Mouse (Mus musculus): Measurements from ENCODE around the gene Atf7ip.

Atf7ip gene

DNA sequence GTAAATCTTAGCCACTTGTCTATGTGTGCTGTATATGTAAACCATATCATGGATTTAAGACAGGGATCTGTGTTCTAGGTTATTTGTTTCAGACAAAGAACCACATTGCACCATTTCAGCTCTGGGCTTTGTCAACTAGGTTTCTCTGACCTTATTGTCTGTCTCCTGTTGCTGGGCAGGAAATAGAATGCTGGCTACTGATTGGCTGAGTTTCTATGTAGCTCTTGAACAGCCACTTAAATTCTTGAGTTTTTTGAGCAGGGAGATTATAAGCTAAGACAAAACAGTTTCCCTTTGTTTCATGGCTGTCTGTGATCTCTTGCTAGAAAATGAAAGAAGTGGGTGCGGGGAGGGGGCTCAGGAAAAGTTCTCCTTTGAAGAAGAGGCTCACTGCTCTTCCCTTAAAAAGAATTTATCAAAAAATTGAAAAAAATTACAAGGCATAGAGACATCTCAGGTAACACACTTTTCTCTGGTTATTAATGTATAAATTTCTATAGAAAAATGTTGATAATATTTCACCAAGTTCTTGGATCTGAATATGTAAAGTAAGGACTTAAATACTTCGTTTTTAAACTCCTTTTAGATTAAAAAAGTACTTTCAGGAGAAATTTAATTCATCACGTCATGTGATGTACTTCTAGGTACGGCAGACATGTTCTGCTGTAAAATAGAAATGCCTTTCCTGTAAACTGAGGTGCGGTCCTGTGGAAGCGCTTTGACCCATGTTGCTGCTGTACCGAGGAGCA is 49.0 kb downstream of the Atf7ip start:
- DNase-seq (ENCODE audit: low spot score), result no peak

DNA sequence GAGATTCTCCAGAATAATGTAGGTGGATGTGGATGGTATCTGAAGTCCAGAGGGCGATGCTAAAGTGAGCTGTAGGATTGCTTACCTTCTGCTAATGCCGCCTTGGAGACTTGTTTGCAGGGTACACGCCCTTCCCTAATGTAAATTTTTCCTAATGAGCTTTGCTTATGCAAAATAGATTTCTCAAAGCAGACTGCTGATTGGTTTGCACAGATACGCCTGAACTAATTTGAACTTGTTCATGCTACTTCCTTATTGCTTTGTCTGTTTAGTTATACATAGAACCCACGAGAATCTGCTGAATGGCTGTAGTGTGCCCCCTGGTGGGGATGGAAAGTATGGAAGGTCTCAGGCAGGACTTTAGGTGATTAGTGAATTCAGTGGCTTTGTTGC is 49.6 kb downstream of the Atf7ip start:
- DNase-seq (ENCODE audit: low spot score), result no peak

DNA sequence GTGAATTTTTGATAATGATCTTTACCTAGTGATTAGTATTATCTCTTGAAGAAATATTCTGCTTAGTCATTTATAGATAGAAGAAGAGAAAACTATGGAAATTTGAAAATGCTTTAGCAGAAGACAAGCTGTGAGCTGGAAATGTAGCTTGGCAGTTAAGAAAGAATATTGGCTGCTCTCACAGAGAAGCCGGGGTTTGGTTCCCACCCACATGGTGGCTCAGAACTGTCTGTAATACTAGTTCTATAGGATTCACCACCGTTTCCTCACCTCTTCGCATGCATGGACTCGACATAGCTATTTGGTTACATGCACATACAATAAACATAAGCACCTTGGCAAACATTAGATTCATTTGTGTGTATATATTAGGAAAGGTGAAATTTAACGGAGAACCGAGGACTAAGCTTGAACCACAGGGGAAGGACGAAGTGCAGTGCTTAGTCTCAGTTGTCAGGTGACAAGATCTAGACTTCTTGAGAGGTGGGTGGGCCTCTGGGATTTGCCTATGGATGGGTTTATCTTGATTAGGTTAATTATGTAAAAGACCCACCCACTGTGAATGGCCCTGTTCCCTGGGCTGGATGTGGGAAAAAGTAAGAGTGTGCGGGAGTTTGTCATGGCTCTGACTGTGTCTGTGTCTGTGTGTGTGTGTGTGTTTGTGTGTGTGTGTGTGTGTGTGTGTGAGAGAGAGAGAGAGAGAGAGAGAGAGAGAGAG is 52.5 kb downstream of the Atf7ip start:
- no peak for DNase-seq (ENCODE audit: low spot score)

DNA sequence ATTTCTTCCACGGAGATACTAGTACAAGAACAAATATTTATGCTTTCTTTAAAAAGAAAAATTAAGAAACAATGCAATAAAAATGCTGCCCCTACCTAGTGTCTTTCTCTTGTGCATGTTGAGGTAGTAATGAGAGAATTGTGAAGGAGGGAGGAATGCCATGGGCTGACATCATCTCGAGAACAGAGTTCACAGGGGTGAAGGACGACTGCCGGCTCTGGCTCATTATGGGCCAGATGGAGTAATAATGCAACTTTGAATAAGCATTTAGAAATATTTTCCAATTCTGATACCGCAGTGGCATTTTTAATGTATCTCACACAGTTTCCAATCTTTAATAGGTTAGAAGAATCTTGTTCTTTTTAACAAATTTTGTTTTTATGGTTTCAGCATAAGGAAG is 60.0 kb downstream of the Atf7ip start:
- no peak for DNase-seq (ENCODE audit: low spot score)

DNA sequence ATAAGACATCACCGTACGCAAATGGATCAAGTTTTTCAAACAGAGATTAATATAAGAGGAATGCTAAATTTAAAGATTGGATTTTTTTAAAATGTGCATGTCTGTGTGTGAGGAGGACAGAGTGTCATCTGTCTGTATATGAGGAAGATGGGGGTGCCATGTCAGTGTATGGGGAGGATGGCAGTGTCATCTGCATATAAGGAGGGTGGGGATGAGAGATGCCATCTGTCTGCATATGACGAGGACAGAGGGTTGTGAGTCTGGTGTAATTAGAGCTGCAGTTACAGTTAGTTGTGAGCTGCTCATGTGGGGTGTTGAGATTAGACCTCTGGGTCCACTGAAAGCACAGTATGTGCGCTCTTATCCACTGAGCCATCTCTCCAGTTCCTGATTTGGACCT is 84.8 kb downstream of the Atf7ip start:
- no peak for DNase-seq (ENCODE audit: low spot score)

DNA sequence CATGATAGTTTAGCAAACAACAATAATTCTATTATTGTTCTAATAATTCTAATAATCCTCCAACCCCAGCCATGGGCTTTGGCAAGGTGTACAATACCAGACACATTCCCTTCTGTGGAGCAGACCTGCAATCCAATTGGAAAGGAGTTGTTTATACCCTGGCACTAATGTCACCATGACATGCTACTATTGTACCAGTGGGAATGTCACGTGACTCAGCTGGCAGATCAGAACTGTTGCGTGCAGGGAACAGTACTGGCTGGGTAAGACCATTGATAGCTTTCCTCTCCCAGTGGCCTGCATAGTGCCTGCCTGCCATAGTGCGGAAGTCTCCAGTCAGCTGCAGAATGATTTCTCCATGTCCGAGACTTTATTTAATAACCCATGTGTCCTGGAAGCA is 88.6 kb downstream of the Atf7ip start:
- DNase-seq (ENCODE audit: low spot score), result no peak

DNA sequence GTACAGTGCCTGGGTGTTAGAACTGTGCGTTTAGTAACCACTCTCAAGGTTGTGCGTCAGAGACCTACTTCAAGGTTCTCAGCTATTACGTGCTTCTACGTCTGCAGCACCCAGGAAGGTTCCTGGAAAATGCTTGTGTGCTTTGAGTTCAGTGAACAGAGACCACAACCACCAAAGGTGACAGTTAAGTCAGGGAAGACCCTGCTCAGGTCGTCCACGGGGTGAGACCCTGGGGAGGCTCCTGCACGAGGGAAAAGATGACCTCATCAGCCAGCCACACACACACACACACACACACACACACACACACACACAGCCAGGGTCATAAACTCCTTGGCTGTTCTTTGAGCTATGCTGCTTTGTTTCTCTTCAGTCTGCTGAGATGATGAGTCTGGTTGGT is 96.6 kb downstream of the Atf7ip start:
- no peak for DNase-seq (ENCODE audit: low spot score)

DNA sequence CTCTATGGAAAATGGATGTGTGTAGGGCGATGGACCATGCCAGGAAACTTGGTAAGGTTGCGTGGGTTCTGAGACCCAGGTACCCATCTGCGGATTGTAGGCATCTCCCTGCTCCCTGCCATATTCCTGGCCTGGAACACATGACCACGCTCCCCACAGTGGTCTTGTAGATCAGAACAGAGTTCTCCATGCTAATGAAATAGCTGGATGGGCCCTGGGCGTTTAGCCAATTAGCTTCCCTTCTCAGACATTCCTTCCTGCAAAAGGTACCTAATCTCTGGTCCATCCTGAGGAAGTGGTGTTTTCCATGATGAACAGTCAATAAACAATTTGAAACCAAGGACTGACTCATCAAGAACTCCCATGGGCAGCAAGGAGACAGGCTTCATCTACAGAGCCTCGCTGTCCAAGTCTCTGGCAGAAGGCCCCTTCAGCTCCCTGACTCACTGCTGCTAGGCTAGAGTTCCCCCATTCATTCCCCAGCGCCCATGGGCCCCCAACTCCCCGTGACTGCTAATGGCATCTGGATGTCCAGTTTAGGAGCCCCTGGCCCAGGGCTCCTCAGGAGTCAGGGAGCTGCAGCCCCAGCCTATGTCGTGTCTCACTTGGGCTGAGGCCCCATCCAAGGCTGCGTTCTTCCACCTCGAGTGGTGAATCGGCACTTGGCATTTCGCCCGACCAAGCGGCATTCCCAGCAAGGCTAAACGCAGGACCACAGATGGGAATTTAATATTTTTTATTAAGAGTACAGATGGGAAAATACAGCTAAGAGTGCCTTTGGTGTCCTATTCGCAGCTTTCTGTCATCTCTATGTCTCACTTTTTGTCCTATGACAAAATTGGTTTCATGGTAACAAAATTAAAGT is 105.6 kb downstream of the Atf7ip start:
- DNase-seq (ENCODE audit: low spot score), result no peak

DNA sequence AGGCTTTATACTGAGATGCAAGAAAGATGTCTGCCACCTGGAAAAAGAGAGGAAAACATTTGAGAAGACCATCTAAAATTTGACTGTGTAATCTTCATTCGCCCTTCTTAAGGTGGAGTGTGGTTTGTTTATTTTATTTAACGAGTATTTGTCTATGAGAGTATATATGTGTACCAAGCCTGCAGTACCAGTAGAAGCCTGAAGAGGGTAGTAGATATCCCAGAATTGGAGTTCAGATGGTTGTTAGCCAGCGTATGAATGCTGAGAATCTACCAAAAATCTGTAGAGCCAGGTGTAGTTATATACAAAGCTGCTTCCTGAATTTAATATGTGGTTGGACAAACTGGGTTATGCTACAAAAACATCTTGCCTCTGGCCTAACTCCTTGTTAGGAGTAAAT is 106.3 kb downstream of the Atf7ip start:
- no peak for DNase-seq (ENCODE audit: low spot score)

DNA sequence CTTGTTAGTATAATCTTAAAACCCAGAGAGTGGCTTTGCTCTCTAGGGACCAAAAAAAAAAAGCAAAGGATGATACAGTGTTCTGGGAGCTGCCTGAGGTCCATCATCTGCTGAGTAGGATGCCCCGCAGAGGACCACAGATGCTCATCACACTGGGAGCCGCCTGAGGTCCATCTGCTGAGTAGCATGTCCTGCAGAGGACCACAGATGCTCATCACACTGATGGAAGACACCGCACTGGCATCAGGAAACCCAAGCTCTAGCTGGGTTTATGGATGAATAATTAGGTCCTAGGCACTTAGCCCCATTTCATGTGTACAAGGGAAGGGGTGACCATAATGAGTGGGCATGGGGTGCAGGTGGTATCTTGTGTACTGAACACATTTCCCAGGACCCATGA is 108.2 kb downstream of the Atf7ip start:
- DNase-seq (ENCODE audit: low spot score), result no peak

DNA sequence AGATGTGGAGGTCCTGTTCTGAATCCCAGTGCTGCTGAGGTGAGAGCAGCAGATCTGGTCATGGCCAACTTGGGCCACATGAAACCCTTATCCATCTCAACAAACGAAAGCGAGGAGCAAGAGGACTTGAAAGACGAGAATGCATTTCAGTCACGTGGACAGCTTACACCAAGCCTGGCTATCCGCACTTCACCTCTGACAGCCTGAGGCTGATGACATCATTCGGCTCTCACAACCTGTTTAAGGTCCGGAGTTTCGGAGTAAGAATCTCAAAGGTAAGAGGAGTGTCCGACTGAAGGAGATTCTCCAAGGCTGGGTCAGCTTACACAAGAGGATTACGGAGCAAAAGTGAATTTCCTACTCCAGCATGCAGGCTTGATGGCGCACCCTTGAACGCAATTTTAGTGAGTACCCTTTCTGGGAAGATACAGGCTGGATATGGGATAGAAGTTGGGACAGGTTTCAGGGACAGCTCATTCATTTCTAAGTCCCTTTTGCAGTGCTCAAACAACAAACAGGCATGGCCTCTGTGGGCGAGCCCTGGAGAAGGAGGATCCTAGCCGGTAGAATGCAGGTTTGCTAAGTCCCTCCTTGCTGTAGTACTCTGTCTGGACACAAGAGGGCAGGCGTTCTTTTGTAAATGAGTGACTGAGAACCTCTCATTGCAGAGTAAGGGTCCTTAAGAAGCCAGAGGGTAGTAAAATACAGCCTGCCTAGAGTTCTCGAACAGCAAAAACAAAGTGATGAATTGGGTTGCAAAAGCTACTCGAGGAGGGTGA is 114.6 kb downstream of the Atf7ip start:
- peak; percentile 67 for DNase-seq (ENCODE audit: low spot score)

DNA sequence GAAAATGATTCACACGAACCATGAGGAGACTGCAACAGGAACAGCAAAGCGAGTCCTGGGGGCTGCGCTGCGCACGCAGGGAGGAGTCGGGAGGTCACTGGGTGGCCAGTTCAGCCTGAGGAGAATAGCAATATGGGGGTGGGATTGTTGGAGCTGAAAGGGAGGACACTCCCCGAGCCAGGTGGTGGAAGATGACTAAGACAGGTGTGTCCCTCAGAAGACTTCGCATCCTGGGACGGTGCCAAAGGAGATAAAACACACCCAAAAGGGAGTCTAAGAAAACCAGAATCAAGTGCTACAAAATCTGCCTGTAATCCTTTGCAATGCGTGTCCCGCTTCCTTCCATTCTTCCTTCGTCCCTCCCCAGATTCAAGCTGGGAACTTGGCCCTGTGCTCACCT is 119.5 kb downstream of the Atf7ip start:
- no peak for DNase-seq (ENCODE audit: low spot score)

DNA sequence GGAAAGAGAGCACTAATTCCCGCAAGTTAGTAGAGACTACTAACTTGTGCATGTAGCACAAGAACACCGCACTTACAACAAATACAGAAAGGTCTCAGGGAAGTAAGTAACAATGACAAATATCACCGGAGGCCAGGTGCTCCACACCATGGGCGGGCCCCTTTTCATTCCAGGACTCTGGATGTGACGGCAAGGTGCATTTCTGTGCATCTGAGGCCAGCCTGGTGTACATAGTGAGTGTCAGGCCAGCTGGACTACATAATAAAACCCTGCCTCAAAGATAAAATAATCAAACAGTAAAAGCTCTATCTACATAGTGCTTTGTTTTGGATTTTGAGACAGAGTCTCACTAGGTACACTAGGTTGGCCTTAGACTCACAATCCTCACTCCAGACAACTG is 123.7 kb downstream of the Atf7ip start:
- no peak for DNase-seq (ENCODE audit: low spot score)

DNA sequence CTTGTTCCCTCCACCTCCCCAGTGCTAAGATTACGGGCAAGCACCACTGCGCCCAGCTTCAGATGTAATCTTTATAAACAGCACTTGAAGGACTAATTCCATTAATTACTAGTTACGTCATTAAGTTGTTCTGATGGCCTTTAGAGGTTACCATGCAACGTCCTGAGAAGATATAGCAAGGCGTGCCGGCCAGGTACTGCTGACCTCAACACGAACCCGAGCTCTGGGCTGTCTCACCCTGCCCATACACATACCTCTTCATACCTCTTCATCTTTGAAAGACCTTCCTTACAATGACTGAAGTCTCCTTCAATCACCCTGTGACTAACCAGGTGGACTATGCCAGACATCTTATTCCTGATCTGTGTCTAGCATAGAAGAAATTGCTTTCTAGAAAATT is 125.6 kb downstream of the Atf7ip start:
- no peak for DNase-seq (ENCODE audit: low spot score)

DNA sequence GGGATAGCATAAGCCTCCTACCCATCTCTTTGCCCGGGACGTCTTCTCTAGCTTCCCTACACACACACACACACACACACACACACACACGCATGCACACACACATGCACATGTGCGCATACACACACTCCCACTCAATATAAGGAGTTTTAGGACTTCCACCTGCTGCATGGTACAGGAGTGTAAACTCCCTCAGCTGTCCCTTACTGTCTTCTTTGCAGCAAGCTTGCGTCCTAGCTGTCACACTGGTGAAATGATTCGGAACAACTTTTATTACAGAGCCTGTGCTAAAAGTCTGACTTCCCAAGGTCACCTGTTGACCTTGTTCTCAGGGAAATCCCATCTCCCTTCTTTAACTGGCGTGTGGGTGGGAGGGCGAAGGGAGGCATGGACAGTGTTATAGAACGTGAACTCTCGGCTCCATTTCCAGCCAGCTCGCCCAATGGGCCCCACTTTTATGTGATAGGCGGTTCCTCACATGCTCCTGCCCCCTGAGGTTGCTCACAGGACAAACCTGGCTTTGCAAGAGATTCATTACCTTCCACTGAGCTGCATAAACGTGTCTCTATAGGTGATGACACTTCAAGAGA is 126.1 kb downstream of the Atf7ip start:
- DNase-seq (ENCODE audit: low spot score), result no peak

DNA sequence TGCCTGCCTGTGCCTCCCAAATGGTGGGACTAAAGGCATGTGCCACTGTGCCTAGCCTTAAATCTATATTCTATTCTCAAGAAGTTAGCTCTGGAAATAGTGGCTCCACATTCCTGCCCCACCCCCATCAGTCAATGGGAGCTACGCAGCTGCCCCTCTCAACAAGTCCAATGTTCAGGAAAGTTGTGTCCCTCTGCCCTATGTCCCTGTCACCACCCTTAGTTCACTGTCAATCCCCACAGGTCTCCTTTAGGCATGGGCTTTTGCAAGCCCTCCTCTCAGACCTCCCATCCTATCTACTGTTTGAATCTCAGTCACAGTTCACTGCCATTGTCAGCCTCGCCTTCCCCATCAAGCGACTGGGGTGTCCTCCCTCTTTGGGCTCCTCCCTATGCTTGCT is 127.2 kb downstream of the Atf7ip start:
- DNase-seq (ENCODE audit: low spot score), result no peak

DNA sequence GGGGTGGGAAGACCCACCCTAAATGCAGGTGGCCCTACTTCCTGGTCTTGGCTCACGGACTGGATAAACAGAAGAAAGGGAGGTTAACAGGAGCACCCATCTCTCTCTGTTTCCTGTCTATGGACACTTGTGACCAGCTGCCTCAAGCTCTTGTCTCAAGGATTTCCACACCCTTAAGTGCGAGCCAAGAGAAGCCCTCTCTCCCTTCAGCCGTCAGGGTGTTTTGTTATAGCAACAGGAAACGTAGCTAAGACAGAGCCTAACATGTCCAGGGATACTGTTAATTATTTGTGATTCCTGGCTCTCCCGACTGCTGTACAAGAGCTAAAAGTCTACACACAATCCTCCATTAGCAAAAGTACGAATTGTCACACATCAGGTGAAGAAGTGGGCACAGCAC is 127.8 kb downstream of the Atf7ip start:
- DNase-seq (ENCODE audit: low spot score), result no peak

DNA sequence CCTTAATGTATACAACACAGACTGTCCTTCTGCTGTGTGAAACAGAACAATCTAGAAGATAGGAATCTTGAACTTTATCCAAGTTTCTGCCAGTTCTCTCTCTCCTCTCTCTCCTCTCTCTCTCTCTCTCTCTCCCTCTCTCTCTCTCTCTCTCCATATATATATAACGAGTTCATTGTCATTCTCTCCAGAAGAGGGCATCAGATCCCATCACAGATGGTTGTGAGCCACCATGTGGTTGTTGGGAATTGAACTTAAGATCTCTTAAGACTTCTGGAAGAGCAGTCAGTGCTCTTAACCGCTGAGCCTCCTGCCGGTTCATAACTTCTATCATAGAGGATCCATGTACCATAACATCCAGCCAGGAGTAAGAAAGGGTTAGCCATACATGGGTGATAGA is 129.0 kb downstream of the Atf7ip start:
- no peak for DNase-seq (ENCODE audit: low spot score)

DNA sequence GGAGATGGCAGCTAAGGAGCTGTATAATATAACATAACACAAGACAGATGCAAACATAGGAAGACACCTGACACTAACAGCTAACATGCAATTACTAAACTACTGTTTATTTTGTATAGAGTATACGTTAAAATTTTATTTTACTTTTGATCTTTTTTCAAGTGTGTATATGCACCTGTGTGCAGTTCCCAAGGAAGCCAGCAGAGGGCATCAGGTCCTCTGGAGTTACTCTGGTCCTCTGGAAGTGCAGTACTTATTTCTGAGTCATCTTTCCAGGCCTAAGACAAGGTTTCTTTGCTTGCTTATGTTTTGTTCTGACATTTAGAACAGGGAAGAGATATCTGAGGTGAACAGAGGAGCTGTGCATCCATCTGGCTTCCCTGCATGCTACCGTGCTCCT is 138.2 kb downstream of the Atf7ip start:
- DNase-seq (ENCODE audit: low spot score), result no peak

DNA sequence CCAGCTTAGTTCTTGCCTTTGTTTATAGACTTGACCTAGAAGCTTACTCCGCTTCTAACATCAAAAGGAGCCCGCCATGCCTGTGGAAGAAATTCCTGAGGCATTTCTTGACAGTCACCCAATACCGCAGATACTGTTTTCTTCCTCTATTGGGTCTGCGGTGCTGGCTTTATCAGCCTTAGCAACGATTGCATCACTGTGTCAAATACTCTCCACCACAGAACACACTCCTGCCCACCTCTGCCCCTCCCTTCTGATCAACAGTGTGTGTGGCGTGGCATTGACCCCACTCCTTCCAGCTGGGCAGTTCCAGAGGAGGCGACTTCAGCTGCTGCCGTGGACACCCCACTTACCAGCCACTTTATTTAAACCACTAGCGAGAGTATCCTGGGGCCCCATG is 139.8 kb downstream of the Atf7ip start:
- no peak for DNase-seq (ENCODE audit: low spot score)

DNA sequence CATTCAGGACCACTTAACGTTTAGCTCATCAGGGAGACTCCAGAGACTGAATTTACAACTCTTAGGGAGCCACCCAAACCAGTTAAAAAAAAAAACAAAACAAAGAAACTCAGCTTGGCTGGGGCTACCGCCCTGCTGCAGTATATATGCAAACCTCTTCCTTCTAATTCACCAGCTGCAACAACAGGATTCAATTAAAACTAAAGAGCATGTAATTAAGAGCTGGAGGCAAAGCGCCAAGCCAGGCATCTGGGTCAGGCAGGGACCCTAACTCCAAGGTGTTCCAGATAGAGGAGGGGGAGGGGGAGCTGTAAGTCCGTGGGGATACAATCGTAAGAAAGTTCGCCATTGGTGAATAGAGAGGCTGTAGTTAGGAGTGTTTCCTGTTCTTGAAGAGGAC is 140.2 kb downstream of the Atf7ip start:
- no peak for DNase-seq (ENCODE audit: low spot score)

DNA sequence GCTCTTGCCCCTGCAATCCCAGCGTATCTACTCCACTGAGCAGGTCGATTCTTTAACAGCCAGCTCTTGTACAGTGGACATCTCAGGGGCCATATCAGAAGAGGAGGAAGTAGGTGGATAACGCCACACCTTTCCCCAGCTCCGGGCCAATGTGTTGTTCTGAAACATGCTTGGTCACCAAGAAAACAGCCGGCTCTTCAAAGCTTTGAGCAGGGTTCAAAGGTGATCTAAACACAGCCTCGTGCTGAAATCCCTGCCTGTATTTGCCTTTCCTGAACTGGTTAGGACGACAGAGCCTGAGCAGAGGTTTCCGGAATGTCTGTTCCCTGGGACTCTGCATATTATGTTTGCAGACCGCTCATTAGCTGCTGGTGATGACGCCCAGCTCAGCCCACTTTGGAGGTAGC is 141.5 kb downstream of the Atf7ip start:
- DNase-seq (ENCODE audit: low spot score), result no peak

Measured in ovary, postnatal 10 days (tissue).